Mouse (Mus musculus): ENCODE measurements around the gene Shmt2.

- TF ChIP-seq USF1 (IDR thresholded peaks at IDR 0.05; ENCODE audit: low read depth) = no peak
- no peak for TF ChIP-seq MYOG (IDR thresholded peaks at IDR 0.05; ENCODE audit: control insufficient read depth in 1 of 3, insufficient read depth in 1 of 3, insufficient read length in 2 of 3, low read depth in 2 of 3)
- no peak for TF ChIP-seq MAX (IDR thresholded peaks at IDR 0.05; ENCODE audit: low read depth)
- TF ChIP-seq POLR2A (IDR thresholded peaks at IDR 0.05; ENCODE audit: insufficient read length, low read depth) = no peak
- no peak for TF ChIP-seq TCF3 (IDR thresholded peaks at IDR 0.05; ENCODE audit: insufficient read length, low read depth)
- TF ChIP-seq E2F4 (IDR thresholded peaks at IDR 0.05; ENCODE audit: insufficient read depth) = no peak
- TF ChIP-seq POLR2AphosphoS2 (IDR thresholded peaks at IDR 0.05; ENCODE audit: insufficient read length, low read depth) = no peak
- no peak for TF ChIP-seq SRF (IDR thresholded peaks at IDR 0.05; ENCODE audit: control insufficient read depth, insufficient read length, low read depth)
Measured at GRCm38 (mm10) chr10:127534929-127535384, 12.7 kb upstream of the Shmt2 start.
